Mouse (Mus musculus) forelimb bud, embryonic 11.5 days (tissue): ENCODE measurements around the gene Trpc5.

Experiments used
- DNase-seq: peaks from one replicate; pipeline ENCODE4 v3.0.0-alpha.2; 2012; ENCODE audit warnings: low read depth, low spot score

Trpc5 gene

DNA sequence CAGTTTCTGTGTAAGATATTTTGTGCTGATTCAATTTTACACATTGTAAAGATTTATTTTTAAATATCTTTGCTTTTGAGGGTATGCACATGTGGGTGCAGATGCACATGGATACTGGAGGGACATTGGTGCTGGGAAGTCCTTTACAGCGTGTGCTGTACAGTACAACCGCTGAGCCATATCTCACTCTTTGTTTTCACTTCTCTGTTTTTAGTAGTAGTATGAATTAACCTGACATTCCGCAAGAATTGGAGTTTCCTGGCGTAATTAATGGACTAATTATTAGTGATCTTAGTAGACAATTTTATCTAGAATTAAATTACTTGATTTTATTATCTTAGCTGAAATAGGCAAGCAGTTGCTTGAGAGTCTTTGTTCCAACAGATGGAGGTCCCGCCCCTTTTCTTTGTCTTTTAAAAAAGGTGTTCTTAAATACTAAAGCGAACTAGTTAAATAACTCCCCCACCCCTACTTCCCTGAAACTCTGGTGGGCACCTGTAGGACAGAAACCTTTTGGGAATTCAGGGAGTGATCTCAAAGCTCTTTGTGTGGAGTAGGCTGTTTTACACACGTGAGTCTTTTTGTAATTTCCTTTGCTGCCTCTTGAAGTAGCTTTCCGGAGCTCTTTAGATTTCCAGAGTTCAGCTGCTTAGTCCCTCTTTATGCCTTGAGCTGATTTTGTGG is 352.5 kb downstream of the Trpc5 start:
- DNase-seq: no peak
